Mouse (Mus musculus) lung, postnatal 0 days (tissue): ENCODE measurements around the gene Stk11ip. TPM values are rescaled to one million over a fixed set of nuclear protein-coding genes. Genes with fewer than 3 reads are reported as not detected.

ENCODE experiments used
- ATAC-seq: fragments of 200-750 bp; cut with Nextera tagmentation; 2 replicates; pipeline ENCODE4 v1.8.0; 2017; ENCODE audit warnings: moderate library complexity
- DNase-seq: peaks from one replicate; pipeline ENCODE4 v3.0.0-alpha.2; 2016; ENCODE audit warnings: low spot score
- H3K27ac ChIP-seq: fragments of 300-500 bp; sonication (generic); 2 replicates; pipeline ENCODE4 v1.5.1; 2014; ENCODE audit warnings: antibody characterized with exemption, mild to moderate bottlenecking, low read length, mixed read lengths
- H3K27me3 ChIP-seq: fragments of 300-500 bp; sonication (generic); replicated peaks from 2 replicates; pipeline ENCODE4 v1.6.1; 2014; ENCODE audit warnings: low read length, mixed read lengths; ENCODE audit not compliant: insufficient read depth
- H3K36me3 ChIP-seq: fragments of 300-500 bp; sonication (generic); 2 replicates; pipeline ENCODE4 v1.6.1; 2014; ENCODE audit warnings: low read length, mixed read lengths; ENCODE audit not compliant: insufficient read depth
- H3K4me1 ChIP-seq: fragments of 300-500 bp; sonication (generic); 2 replicates; pipeline ENCODE4 v1.6.1; 2014; ENCODE audit warnings: antibody characterized with exemption, low read depth, low read length, mixed read lengths; ENCODE audit not compliant: insufficient read depth
- H3K4me2 ChIP-seq: fragments of 300-500 bp; sonication (generic); replicated peaks from 2 replicates; pipeline ENCODE4 v1.6.1; 2014; ENCODE audit warnings: low read depth, mild to moderate bottlenecking, low read length, moderate library complexity, mixed read lengths
- H3K4me3 ChIP-seq: fragments of 300-500 bp; sonication (generic); 2 replicates; pipeline ENCODE4 v1.5.1; 2014; ENCODE audit warnings: low read depth, low read length
- H3K9ac ChIP-seq: fragments of 300-500 bp; sonication (generic); replicated peaks from 2 replicates; pipeline ENCODE4 v1.6.1; 2014; ENCODE audit warnings: low read depth, mild to moderate bottlenecking
- H3K9me3 ChIP-seq: fragments of 300-500 bp; sonication (generic); 2 replicates; pipeline ENCODE4 v1.6.1; 2016; ENCODE audit warnings: low read length, mixed read lengths
- CTCF ChIP-seq: IDR thresholded peaks from 2 replicates; pipeline ENCODE4 v1.5.1; 2016; ENCODE audit warnings: antibody characterized with exemption, mild to moderate bottlenecking
- EP300 ChIP-seq: IDR thresholded peaks from 2 replicates; pipeline ENCODE4 v1.6.1; 2016; ENCODE audit warnings: antibody characterized with exemption, mild to moderate bottlenecking, control low read depth
- WGBS: fragments of 180-500 bp; shearing (Covaris S2); extraction: QIAGEN DNeasy Blood & Tissue Kit; methylation state at CpG from one replicate; pipeline ENCODE4 v1.1.7; 2014; 5-methylcytosine and 5-hydroxymethylcytosine counted together
- polyA plus RNA-seq: library from polyadenylated mRNA; unstranded; fragments of >200 nt; fragmentation: Nextera tagmentation; extraction: Ambion mirVana; gene quantifications from 2 replicates; pipeline ENCODE4 v1.2.1, GENCODE M21; 2015

Gene Stk11ip
- 12.7 and 13.2 TPM in 2 replicates for polyA plus RNA-seq

DNA sequence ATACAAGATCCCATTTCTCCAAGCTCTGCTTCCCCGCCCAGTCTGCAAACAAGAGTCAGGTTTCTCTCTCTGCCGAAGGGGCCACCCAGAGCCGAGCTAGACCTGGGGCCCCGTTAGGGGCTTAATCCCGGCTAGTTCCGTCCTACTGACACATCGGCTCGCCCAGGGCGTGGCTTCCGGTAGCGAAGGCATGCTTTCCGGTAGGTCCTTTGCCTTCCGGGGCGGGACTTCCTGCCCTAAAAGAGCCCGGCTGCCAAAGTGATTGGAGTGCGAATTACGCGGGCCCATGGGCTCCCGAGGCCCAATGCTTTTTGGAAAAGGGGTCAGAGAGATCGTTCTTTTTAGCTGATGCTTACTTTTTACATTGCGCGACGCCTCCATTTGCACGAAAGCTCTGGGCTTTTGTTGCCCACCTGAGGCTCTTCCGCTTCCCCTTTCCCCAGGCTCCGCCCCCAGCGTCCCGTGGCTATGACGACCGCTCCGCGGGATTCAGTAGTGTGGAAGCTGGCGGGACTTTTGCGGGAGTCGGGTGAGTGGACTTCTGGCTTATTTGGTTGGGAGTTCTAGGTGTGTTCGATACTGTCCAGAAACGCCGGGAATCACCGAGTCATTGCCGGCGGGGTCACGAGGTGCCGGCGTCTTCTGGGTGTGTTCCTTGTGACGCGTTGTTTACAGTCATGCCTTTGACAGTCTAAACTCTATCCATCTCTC, at the start of gene Stk11ip:
TSS of gene Stk11ip (plus strand) at position 209 of the 711 bp plus-strand sequence.
- Histone ChIP-seq H3K27me3 (no peaks in the 10 kb centered on the region), H3K27ac (peak within 1 kb of the TSS; percentile 89), H3K4me2 (peak within 1 kb of the TSS; percentile 53), H3K4me1 (peaks cover 6% of the 10 kb centered on the region; the same call in 1 of the 2 replicates), H3K36me3 (peaks cover 7% of the 10 kb centered on the region), H3K4me3 (peak within 1 kb of the TSS; percentile 60), H3K9ac (peak within 1 kb of the TSS; percentile 47), H3K9me3 (no peaks in the 10 kb centered on the region)
- no peak for TF ChIP-seq CTCF
- TF ChIP-seq EP300 = peak; percentile 76
- ATAC-seq (peak; percentile 98), DNase-seq (peak; percentile 98)
- under 1% methylated on average over 46 of the region's 46 CpGs for WGBS

DNA sequence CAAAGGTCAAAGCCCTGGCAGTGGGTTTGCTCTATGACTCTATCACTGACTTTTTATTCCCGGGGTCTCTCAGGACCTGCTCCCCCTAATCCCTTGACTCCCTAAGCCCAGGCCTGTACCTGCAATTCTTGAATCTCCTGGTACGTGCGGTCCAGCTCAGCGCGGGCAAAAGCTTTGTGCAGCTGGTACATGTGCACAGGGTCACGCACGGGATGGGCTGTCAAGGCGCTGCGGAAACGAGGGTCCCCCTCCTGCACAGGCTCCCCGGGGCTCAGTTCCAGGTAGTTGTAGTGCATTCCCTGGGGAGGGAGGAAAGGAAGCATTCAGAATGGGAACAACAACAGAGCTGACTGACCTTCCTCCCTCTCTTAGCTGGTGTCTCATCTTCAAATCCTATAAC, 44.9 kb upstream of the Stk11ip start:
- Histone ChIP-seq H3K9ac (no peak overlapping the region), H3K4me3 (no peak overlapping the region), H3K4me1 (peaks cover 3% of the 10 kb centered on the region; the same call in 1 of the 2 replicates), H3K4me2 (no peak overlapping the region), H3K27me3 (peaks cover 10% of the 10 kb centered on the region; the same call in 1 of the 2 replicates), H3K27ac (no peak overlapping the region), H3K36me3 (peaks cover 7% of the 10 kb centered on the region; the same call in 1 of the 2 replicates), H3K9me3 (no peaks in the 10 kb centered on the region)
- TF ChIP-seq EP300 (no peak), CTCF (no peak)
- ATAC-seq (no peak), DNase-seq (no peak)
- 95% methylated on average over 11 of the region's 11 CpGs for WGBS

DNA sequence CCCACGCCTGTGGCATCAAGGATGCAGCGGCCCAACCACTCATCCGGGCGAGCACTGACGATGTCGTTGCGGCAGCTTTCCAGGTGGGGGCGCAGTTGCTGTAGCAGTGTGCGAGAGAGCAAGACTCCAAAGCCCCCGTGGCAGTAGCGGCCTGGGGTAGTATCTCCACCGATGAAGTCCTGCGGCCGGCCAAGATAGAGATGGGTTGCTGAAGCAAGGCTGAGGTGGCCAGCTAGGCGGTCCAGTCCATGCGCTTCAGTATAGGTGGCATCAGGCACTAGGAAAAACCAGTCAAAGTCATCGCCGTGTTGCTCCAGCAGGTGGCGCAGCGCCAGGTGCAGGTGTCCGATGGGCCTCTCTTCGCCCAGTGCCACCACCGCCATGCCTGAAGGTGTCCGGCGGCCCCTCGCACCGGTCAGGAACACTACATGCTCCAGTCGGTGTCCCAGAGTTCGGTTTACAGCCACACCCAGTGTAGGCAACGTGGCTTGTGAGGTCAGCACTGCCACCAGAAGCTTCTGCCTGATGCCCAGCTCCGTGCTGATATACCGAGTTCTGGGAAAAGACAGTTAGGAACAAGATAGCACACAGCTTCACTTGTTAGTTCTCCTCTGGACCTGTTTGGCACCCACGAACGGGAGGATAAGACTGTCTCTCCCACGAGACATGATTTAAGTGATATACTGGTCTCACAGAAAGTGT, 43.9 kb upstream of the Stk11ip start:
- no peak overlapping the region for H3K9ac ChIP-seq
- H3K27ac ChIP-seq = no peak overlapping the region
- TF ChIP-seq CTCF (peak; percentile 81), EP300 (no peak)
- DNase-seq = peak; percentile 81
- H3K27me3 ChIP-seq = peaks cover 14% of the 10 kb centered on the region; the same call in 1 of the 2 replicates
- ATAC-seq = no peak
- no peak overlapping the region for H3K4me3 ChIP-seq
- H3K4me2 ChIP-seq = 0 out of 2 replicates have a peak overlapping the region, but pooled peaks have one; percentile 5
- H3K4me1 ChIP-seq = peaks cover 3% of the 10 kb centered on the region; the same call in 1 of the 2 replicates
- 13% methylated on average over 35 of the region's 35 CpGs for WGBS
- H3K9me3 ChIP-seq = no peaks in the 10 kb centered on the region
- peaks cover 7% of the 10 kb centered on the region; the same call in 1 of the 2 replicates for H3K36me3 ChIP-seq

DNA sequence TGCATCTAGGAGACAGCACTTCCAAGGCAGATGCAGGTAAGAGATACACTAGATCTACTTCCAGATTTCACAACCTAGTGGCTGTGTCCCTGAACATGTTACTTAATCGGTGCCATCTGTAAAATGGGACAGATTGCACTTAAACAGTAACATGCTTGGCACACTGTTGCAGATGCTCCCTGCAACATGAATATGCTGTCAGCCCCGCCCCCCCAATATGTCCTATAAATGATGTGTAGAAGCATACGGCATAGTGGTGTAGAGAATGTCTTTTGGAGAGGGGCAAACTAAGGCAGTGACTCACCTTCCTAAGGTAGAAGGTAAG, 43.4 kb upstream of the Stk11ip start:
- WGBS = 35% methylated on average over 3 of the region's 3 CpGs

DNA sequence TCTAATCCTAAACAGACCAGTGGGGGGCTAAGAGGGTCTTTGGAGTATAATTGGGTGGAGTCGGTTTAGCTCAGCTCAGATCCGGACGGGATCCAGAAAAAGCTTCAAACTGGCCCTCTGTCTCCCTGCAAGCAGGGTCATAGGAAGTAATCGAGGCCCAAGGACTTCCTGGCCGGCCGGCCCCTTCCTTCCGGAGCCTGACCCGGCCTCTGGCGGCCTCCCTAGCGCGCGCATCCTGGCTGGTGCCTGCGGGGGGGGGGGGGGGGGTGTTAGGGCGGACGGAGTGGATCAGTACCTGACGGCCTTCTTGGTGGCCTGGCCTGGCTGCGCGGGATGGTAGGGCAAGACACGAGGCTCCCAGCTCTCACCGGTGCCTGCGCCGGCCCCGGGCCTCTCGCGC, 42.8 kb upstream of the Stk11ip start:
- WGBS = 0% methylated on average over 17 of the region's 25 CpGs
- H3K27ac ChIP-seq = peak overlapping the region; percentile 84
- TF ChIP-seq EP300 = no peak
- TF ChIP-seq CTCF = peak; percentile 1; the same call in 1 of the 2 replicates
- ATAC-seq (peak; percentile 21), DNase-seq (peak; percentile 73)
- H3K36me3 ChIP-seq = peaks cover 6% of the 10 kb centered on the region; the same call in 1 of the 2 replicates
- H3K4me2 ChIP-seq = peak overlapping the region; percentile 85
- H3K9ac ChIP-seq = peak overlapping the region; percentile 58
- H3K9me3 ChIP-seq = no peaks in the 10 kb centered on the region
- H3K4me3 ChIP-seq = peak overlapping the region; percentile 67
- peaks cover 22% of the 10 kb centered on the region; the same call in 1 of the 2 replicates for H3K27me3 ChIP-seq
- peaks cover 3% of the 10 kb centered on the region; the same call in 1 of the 2 replicates for H3K4me1 ChIP-seq

More for the DNA sequence above, 43.4 kb upstream of the Stk11ip start:
- peaks cover 7% of the 10 kb centered on the region; the same call in 1 of the 2 replicates for H3K36me3 ChIP-seq
- no peak for ATAC-seq
- peaks cover 3% of the 10 kb centered on the region; the same call in 1 of the 2 replicates for H3K4me1 ChIP-seq
- H3K4me2 ChIP-seq = peak overlapping the region; percentile 85
- H3K4me3 ChIP-seq = no peak overlapping the region
- peaks cover 18% of the 10 kb centered on the region; the same call in 1 of the 2 replicates for H3K27me3 ChIP-seq
- no peak overlapping the region for H3K9ac ChIP-seq
- TF ChIP-seq EP300 = no peak
- no peak for TF ChIP-seq CTCF
- DNase-seq = no peak
- no peak overlapping the region for H3K27ac ChIP-seq
- H3K9me3 ChIP-seq = no peaks in the 10 kb centered on the region
